Mouse (Mus musculus): ENCODE measurements around the gene Izumo1r. TPM values are rescaled to one million over a fixed set of nuclear protein-coding genes. Genes with fewer than 3 reads are reported as not detected.
"Not testable (repeated sequence)": the region's sequence is repeated elsewhere in the genome, so short reads cannot be mapped to it uniquely, and the experiment has no call there.

Gene Izumo1r
- polyA plus RNA-seq, 1 experiment from 2014 or later: not detected

DNA sequence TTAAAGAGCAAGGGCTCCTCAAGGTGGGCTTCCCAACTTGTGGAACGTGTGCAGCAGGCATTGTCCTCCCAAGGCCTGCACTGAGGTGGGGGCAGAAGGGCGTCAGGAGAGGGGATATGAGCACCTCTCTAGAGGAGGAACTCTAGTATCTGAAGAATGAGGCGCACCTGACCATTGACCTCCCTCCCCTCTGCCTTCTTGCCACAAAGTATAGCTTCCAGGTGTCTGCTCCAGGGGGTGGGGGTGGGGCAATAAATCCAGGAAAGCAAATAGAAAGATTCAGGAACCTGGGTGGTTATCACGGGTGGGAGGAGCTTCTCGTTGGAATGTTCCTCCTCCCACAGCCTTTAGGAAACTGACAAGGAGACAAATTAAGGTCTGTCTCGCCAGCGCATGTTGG lies 2.0 kb downstream of the Izumo1r start:
- no peaks in the 10 kb centered on the region for H3K9me3 ChIP-seq
- no peak for DNase-seq (ENCODE audit: extremely low spot score, low spot score)
- no peak overlapping the region for H3K4me3 ChIP-seq
- H3K36me3 ChIP-seq (replicated peaks): no peaks in the 10 kb centered on the region
- no peak overlapping the region for H3K27ac ChIP-seq
- H3K4me1 ChIP-seq: peaks cover 25% of the 10 kb centered on the region
- WGBS: 86% methylated on average over 7 of the region's 7 CpGs
- no peaks in the 10 kb centered on the region; the same call in 1 of the 2 replicates for H3K27me3 ChIP-seq (ENCODE audit: poor library complexity, severe bottlenecking)

GRCm38 (mm10) chr9:14897102-14897501 lies 6.6 kb downstream of the Izumo1r start:
- WGBS: 84% methylated on average over 3 of the region's 3 CpGs
- no peak overlapping the region for H3K4me3 ChIP-seq
- DNase-seq (ENCODE audit: extremely low spot score, low spot score): no peak
- H3K36me3 ChIP-seq (replicated peaks): no peaks in the 10 kb centered on the region
- H3K27me3 ChIP-seq (ENCODE audit: poor library complexity, severe bottlenecking): no peaks in the 10 kb centered on the region
- H3K9me3 ChIP-seq: no peaks in the 10 kb centered on the region
- no peaks in the 10 kb centered on the region for H3K4me1 ChIP-seq
- no peak overlapping the region for H3K27ac ChIP-seq

DNA sequence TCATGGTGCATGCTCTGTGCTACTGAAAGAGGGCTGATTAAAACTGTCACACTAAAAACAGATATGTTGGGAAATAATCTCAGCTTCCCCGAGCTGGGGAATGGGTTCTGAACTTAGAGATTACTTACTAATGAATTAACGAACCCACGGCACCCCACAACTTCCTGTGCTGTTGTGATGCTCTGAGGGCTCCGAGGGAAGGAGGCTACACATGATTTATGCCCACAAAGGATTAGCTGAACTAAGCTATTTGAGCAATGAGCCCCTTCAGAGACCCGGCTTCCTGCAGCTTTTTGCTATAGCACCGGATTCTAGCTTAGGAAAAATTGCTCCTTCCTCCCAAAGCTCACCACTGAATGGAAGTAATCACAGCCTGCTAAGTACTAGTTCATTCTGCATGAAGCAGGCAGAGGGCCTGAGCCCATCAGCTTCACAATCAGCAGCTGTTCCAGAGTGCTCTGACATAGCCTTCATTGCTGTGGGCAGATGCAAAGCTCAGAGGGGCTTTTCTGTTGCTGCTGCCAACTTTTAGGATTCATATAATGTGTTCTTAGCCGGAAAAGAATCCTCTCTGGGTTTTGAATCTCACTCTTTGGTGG lies 8.4 kb downstream of the Izumo1r start:
- no peaks in the 10 kb centered on the region for H3K36me3 ChIP-seq (replicated peaks)
- peaks cover 8% of the 10 kb centered on the region; the same call in 1 of the 2 replicates for H3K4me1 ChIP-seq
- no peaks in the 10 kb centered on the region for H3K9me3 ChIP-seq
- no peak for DNase-seq (ENCODE audit: extremely low spot score, low spot score)
- H3K27me3 ChIP-seq (ENCODE audit: poor library complexity, severe bottlenecking): no peaks in the 10 kb centered on the region
- H3K27ac ChIP-seq: no peak overlapping the region
- WGBS: 69% methylated on average over 7 of the region's 7 CpGs
- H3K4me3 ChIP-seq: no peak overlapping the region

- WGBS: 87% methylated on average over 3 of the region's 3 CpGs
- Histone ChIP-seq H3K4me1 (peaks cover 8% of the 10 kb centered on the region; the same call in 1 of the 2 replicates), H3K27ac (no peak overlapping the region), H3K9me3 (no peaks in the 10 kb centered on the region), H3K36me3 (replicated peaks) (no peaks in the 10 kb centered on the region), H3K27me3 (ENCODE audit: poor library complexity, severe bottlenecking) (no peaks in the 10 kb centered on the region), H3K4me3 (no peak overlapping the region)
- no peak for DNase-seq (ENCODE audit: extremely low spot score, low spot score)
Observed at GRCm38 (mm10) chr9:14894628-14895027, 9.1 kb downstream of the Izumo1r start.

- Histone ChIP-seq H3K4me3 (no peak overlapping the region), H3K9me3 (no peaks in the 10 kb centered on the region), H3K27me3 (ENCODE audit: poor library complexity, severe bottlenecking) (no peaks in the 10 kb centered on the region), H3K4me1 (peaks cover 8% of the 10 kb centered on the region; the same call in 1 of the 2 replicates), H3K27ac (no peak overlapping the region), H3K36me3 (replicated peaks) (no peaks in the 10 kb centered on the region)
- 92% methylated on average over 9 of the region's 9 CpGs for WGBS
- no peak for DNase-seq (ENCODE audit: extremely low spot score, low spot score)
Observed at GRCm38 (mm10) chr9:14893388-14893787, 10.4 kb downstream of the Izumo1r start.

DNA sequence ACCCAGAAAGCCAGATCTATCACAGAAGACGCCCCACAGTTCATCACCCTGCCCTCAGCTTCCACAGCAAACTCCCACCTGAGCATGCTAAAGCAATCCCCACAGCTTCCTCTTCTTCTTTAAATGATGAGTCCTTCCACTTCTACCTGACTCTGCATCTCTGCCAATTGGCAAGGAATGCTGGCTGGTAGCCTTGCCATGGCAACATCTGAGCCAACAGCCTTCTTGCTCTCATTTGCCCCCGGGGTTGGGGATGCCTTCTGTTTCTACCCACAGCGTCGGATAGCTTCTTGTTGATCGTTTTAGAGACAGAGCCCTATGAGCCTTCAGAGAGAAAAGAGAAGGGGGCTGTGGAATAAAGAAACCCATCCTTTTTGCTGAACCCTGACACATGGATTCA lies 11.9 kb downstream of the Izumo1r start:
- Histone ChIP-seq H3K36me3 (replicated peaks) (no peaks in the 10 kb centered on the region), H3K4me3 (no peak overlapping the region)
- 81% methylated on average over 5 of the region's 5 CpGs for WGBS

DNA sequence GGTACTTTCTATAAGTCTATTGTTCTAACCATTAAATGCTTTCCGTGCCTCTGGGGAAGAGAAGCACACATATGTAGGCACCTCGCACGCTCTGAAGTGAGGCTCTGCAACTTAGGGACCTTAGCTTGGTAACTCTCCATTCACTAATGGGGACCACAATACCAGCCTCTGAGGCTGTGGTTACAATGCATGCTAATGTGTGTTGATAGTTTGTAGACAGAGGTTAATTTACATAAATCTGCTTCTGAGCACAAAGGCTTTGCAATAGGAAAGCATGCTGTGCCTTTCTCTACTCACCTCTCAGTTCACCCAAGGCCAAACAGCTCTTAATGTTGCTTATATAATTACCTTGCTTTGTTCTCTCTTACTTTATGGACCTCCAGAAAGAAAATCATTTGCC lies 13.1 kb downstream of the Izumo1r start:
- DNase-seq (ENCODE audit: extremely low spot score, low spot score): no peak
- 66% methylated on average over 3 of the region's 3 CpGs for WGBS

More for the DNA sequence above, 11.9 kb downstream of the Izumo1r start:
- H3K27me3 ChIP-seq (ENCODE audit: poor library complexity, severe bottlenecking): no peaks in the 10 kb centered on the region
- no peak overlapping the region for H3K27ac ChIP-seq
- peaks cover 8% of the 10 kb centered on the region; the same call in 1 of the 2 replicates for H3K4me1 ChIP-seq
- no peak for DNase-seq (ENCODE audit: extremely low spot score, low spot score)
- no peaks in the 10 kb centered on the region for H3K9me3 ChIP-seq

GRCm38 (mm10) chr9:14888671-14889070 lies 15.1 kb downstream of the Izumo1r start:
- Histone ChIP-seq H3K27ac (no peak overlapping the region), H3K36me3 (replicated peaks) (no peaks in the 10 kb centered on the region), H3K4me3 (no peak overlapping the region), H3K27me3 (ENCODE audit: poor library complexity, severe bottlenecking) (no peaks in the 10 kb centered on the region), H3K9me3 (no peaks in the 10 kb centered on the region), H3K4me1 (peaks cover 8% of the 10 kb centered on the region; the same call in 1 of the 2 replicates)
- 85% methylated on average over 6 of the region's 6 CpGs for WGBS
- no peak for DNase-seq (ENCODE audit: extremely low spot score, low spot score)

More for the DNA sequence above, 13.1 kb downstream of the Izumo1r start:
- no peaks in the 10 kb centered on the region for H3K36me3 ChIP-seq (replicated peaks)
- H3K9me3 ChIP-seq: no peaks in the 10 kb centered on the region
- H3K4me3 ChIP-seq: no peak overlapping the region
- H3K27me3 ChIP-seq (ENCODE audit: poor library complexity, severe bottlenecking): no peaks in the 10 kb centered on the region
- H3K4me1 ChIP-seq: peaks cover 8% of the 10 kb centered on the region; the same call in 1 of the 2 replicates
- H3K27ac ChIP-seq: no peak overlapping the region

DNA sequence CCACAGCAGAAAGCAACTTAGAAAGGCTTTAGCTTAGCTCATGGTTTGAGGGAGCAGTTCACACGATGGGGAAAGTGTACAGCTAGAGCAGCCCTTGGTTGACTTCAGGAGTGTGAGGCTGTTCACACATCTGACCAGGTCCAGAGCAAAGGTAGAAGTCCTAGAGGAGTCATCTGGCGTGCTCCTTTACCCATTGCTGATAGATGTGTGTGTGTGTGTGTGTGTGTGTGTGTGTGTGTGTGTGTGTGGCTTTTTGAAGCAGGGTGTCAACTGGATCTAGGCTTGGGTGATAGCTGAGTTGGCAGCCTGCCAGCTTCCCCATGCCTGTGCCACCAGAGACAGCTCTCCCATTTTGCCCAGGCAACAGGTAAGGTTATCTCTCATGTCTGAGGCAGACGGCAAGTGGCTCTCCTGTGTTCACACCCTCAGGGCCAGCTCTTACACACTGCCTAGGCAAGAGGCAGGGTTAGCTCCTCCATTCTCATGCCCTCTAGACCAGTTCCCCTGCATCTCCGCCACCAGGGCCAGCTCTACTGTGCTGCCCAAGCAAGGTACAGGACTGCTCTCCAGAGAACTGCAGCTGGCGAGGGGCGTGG lies 15.9 kb downstream of the Izumo1r start:
- Histone ChIP-seq H3K36me3 (replicated peaks) (no peaks in the 10 kb centered on the region), H3K9me3 (no peaks in the 10 kb centered on the region), H3K27me3 (ENCODE audit: poor library complexity, severe bottlenecking) (no peaks in the 10 kb centered on the region), H3K4me3 (no peak overlapping the region), H3K27ac (no peak overlapping the region), H3K4me1 (peaks cover 8% of the 10 kb centered on the region; the same call in 1 of the 2 replicates)
- 87% methylated on average over 6 of the region's 6 CpGs for WGBS
- no peak for DNase-seq (ENCODE audit: extremely low spot score, low spot score)

DNA sequence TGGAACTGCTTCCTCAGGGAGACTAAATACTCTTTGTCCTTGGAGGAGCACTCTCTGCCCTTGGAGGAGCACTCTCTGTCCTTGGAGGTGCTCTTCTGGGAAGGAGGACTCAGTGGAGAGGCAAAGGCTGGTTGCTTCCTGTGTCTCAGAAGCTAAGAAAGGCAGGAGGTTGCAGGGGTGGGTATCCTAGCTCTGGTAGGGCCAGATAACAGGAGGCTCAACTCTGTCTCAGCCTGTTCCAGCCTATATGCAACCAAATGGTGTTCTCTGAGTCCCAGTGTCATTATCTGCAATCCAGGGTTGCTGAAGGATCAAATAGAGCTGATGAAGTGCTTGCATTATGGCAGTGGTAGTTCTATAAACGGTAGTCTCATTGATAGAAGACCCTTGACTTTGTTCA lies 17.8 kb downstream of the Izumo1r start:
- no peaks in the 10 kb centered on the region for H3K9me3 ChIP-seq
- no peak for DNase-seq (ENCODE audit: extremely low spot score, low spot score)
- WGBS: 77% methylated on average over 1 of the region's 1 CpGs
- H3K27me3 ChIP-seq (ENCODE audit: poor library complexity, severe bottlenecking): no peaks in the 10 kb centered on the region
- no peaks in the 10 kb centered on the region for H3K36me3 ChIP-seq (replicated peaks)
- H3K4me1 ChIP-seq: peaks cover 7% of the 10 kb centered on the region; the same call in 1 of the 2 replicates
- no peak overlapping the region for H3K4me3 ChIP-seq
- H3K27ac ChIP-seq: no peak overlapping the region

GRCm38 (mm10) chr9:14885151-14885550 lies 18.6 kb downstream of the Izumo1r start:
- DNase-seq (ENCODE audit: extremely low spot score, low spot score): no peak
- no peaks in the 10 kb centered on the region for H3K4me1 ChIP-seq
- H3K27me3 ChIP-seq (ENCODE audit: poor library complexity, severe bottlenecking): no peaks in the 10 kb centered on the region
- H3K27ac ChIP-seq: no peak overlapping the region
- H3K36me3 ChIP-seq (replicated peaks): no peaks in the 10 kb centered on the region
- no peaks in the 10 kb centered on the region for H3K9me3 ChIP-seq
- H3K4me3 ChIP-seq: no peak overlapping the region

- no peak for DNase-seq (ENCODE audit: extremely low spot score, low spot score)
- Histone ChIP-seq H3K9me3 (no peaks in the 10 kb centered on the region), H3K27ac (no peak overlapping the region), H3K36me3 (replicated peaks) (no peaks in the 10 kb centered on the region), H3K4me3 (no peak overlapping the region), H3K4me1 (no peaks in the 10 kb centered on the region), H3K27me3 (ENCODE audit: poor library complexity, severe bottlenecking) (no peaks in the 10 kb centered on the region)
- WGBS: 77% methylated on average over 4 of the region's 4 CpGs
Observed at GRCm38 (mm10) chr9:14884641-14885040, 19.1 kb downstream of the Izumo1r start.

GRCm38 (mm10) chr9:14876566-14876965 lies 27.2 kb downstream of the Izumo1r start:
- H3K27me3 ChIP-seq (ENCODE audit: poor library complexity, severe bottlenecking); H3K9me3 ChIP-seq; H3K36me3 ChIP-seq (replicated peaks); DNase-seq (ENCODE audit: extremely low spot score, low spot score); H3K4me3 ChIP-seq; H3K27ac ChIP-seq: not testable (repeated sequence)
- 15% methylated on average over 8 of the region's 8 CpGs for WGBS
- H3K4me1 ChIP-seq: peaks cover 31% of the 10 kb centered on the region

Measured in forebrain, embryonic 10.5 days (tissue).